Mouse (Mus musculus): ENCODE data around the gene Fxyd1.

DNA sequence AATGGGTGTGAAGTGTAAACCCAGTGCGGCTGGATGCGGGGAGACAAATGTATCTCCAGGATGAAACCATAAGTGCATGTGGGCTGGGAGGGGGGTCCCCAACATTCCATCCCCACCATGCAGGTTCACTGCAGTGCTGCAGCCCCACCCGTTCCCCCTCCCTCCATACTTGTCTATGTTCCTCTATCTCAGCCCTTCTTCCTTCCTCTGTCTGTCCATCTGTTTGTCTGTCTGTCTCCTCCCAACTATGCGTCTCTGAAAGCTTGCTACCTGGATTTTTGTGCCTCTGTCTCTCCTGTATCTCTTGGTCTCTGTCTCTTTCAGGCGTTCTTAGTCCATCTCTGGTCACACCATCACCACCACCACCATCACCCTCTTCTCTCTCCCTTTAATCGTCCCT, 6.5 kb downstream of the Fxyd1 start:
- TF ChIP-seq CTCF (IDR thresholded peaks at IDR 0.05; ENCODE audit: borderline replicate concordance, insufficient read depth, low read length) (no peak), POLR2A (IDR thresholded peaks at IDR 0.05; ENCODE audit: low read depth, low read length) (no peak)

Measured in embryonic fibroblast, embryonic 13.5 days (primary cell).